Mouse (Mus musculus) C2C12 (cell line): ENCODE results near the gene Fam161a.

Experiments used
- CTCF ChIP-seq: IDR thresholded peaks from one replicate; pipeline ENCODE4 v1.5.1; 2011; ENCODE audit not compliant: control insufficient read depth, insufficient read depth, insufficient read length
- FOSL1 ChIP-seq: IDR thresholded peaks from one replicate; pipeline ENCODE4 v1.8.0; 2011; ENCODE audit warnings: mild to moderate bottlenecking, low read length; ENCODE audit not compliant: poor library complexity, insufficient read depth, severe bottlenecking
- MYOD1 ChIP-seq: IDR thresholded peaks from one replicate; pipeline ENCODE4 v1.6.1; 2011; ENCODE audit warnings: low read depth; ENCODE audit not compliant: control insufficient read depth, insufficient read length
- USF1 ChIP-seq: IDR thresholded peaks from one replicate; pipeline ENCODE4 v1.6.1; 2011; ENCODE audit warnings: low read depth, mild to moderate bottlenecking, control low read depth, moderate library complexity

DNA sequence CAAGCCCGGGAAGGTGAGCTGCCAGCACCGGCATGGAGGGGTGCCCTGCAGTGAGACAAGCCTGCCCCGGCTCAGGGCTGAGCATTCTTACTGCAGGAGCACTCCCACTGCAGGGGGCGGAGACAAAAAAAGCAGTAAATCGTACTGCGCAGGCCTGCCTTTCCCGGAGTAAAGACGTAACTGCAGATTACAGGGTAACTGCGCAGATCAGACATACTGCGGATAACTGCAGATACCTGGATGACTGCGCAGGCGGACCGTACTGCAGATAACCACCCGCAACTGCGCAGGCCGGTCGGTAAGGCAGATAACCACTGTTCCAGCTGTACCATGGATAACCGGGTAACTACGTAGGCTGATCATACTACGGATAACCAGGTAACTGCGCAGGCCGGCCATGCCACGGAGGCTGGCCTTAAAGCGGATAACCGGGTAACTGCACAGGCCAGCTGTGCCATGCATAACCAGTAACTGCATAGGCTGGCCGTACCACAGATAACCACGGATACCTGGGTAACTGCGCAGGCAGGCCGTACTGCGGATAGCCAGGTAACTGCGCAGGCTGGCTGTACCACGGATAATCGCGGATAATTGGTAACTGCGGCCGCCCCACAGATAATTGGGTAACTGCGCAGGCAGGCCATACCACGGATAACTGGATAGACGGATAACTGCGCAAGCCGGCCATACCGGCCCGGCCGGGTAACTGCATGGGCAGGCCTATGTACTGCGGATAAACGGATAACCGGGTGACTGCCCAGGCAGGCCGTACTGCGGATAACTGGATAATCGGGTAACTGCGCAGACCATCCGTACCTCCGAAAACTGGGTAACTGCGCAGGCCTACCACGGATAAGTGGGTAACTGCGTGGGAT is 35.3 kb upstream of the Fam161a start, which contains the start of gene Zrsr1:
- no peak for TF ChIP-seq CTCF
- TF ChIP-seq FOSL1: no peak
- TF ChIP-seq MYOD1: no peak
- no peak for TF ChIP-seq USF1
